Mouse (Mus musculus): ENCODE measurements around the gene Yeats2. TPM values are rescaled to one million over a fixed set of nuclear protein-coding genes. Genes with fewer than 3 reads are reported as not detected.

The Yeats2 gene
- polyA plus RNA-seq, 2 experiments = 3.0 to 7.6 TPM

GRCm38 (mm10) chr16:20199501-20200201 lies 58.8 kb downstream of the Yeats2 start:
- TF ChIP-seq CTCF (IDR thresholded peaks at IDR 0.05; ENCODE audit: low read depth) = no peak
- no peak for TF ChIP-seq EP300 (IDR thresholded peaks at IDR 0.05; ENCODE audit: low read depth)
- Histone ChIP-seq H3K9me3 (ENCODE audit: control insufficient read depth, low read length) (no peaks in the 10 kb centered on the region), H3K4me3 (ENCODE audit: insufficient read depth in 1 of 2, low read depth in 2 of 2, low read length in 2 of 2) (no peak overlapping the region), H3K4me2 (ENCODE audit: low read depth) (no peak overlapping the region), H3K36me3 (replicated peaks; ENCODE audit: control insufficient read depth, insufficient read depth, low read depth) (peaks cover 3% of the 10 kb centered on the region), H3K9ac (replicated peaks) (no peak overlapping the region), H3K4me1 (replicated peaks; ENCODE audit: control insufficient read depth in 2 of 2, insufficient read depth in 2 of 2, low read length in 1 of 2) (no peaks in the 10 kb centered on the region; a peak in 1 of 4 replicates), H3K27ac (no peak overlapping the region), H3K27me3 (ENCODE audit: control insufficient read depth, insufficient read depth, low read length) (no peaks in the 10 kb centered on the region)
- ATAC-seq (ENCODE audit: insufficient read depth) (no peak), DNase-seq (ENCODE audit: low read depth in 3 of 3, low spot score in 3 of 3) (no peak)
- WGBS (ENCODE audit: insufficient replicate concordance) = 61% methylated on average over 5 of the region's 5 CpGs

GRCm38 (mm10) chr16:20213591-20214226 lies 72.8 kb downstream of the Yeats2 start:
- Histone ChIP-seq H3K4me2 (ENCODE audit: low read depth) (no peak overlapping the region), H3K27me3 (ENCODE audit: control insufficient read depth, insufficient read depth, low read length) (no peaks in the 10 kb centered on the region), H3K4me3 (ENCODE audit: insufficient read depth in 1 of 2, low read depth in 2 of 2, low read length in 2 of 2) (no peak overlapping the region), H3K9ac (replicated peaks) (no peak overlapping the region), H3K4me1 (replicated peaks; ENCODE audit: control insufficient read depth in 2 of 2, insufficient read depth in 2 of 2, low read length in 1 of 2) (no peaks in the 10 kb centered on the region), H3K27ac (no peak overlapping the region), H3K36me3 (replicated peaks; ENCODE audit: control insufficient read depth, insufficient read depth, low read depth) (peaks cover 4% of the 10 kb centered on the region), H3K9me3 (ENCODE audit: control insufficient read depth, low read length) (no peaks in the 10 kb centered on the region)
- TF ChIP-seq EP300 (IDR thresholded peaks at IDR 0.05; ENCODE audit: low read depth) = no peak
- TF ChIP-seq CTCF (IDR thresholded peaks at IDR 0.05; ENCODE audit: low read depth) = peak; percentile 77
- ATAC-seq (ENCODE audit: insufficient read depth) (no peak), DNase-seq (ENCODE audit: low read depth in 3 of 3, low spot score in 3 of 3) (peak; percentile 22 to 28 (median 26))
- WGBS (ENCODE audit: insufficient replicate concordance) = 66% methylated on average over 3 of the region's 3 CpGs

GRCm38 (mm10) chr16:20222726-20223125 lies 81.9 kb downstream of the Yeats2 start:
- TF ChIP-seq EP300 (IDR thresholded peaks at IDR 0.05; ENCODE audit: low read depth) (no peak), CTCF (IDR thresholded peaks at IDR 0.05; ENCODE audit: low read depth) (no peak)
- Histone ChIP-seq H3K27me3 (ENCODE audit: control insufficient read depth, insufficient read depth, low read length) (no peaks in the 10 kb centered on the region), H3K4me2 (ENCODE audit: low read depth) (no peak overlapping the region), H3K4me3 (ENCODE audit: insufficient read depth in 1 of 2, low read depth in 2 of 2, low read length in 2 of 2) (no peak overlapping the region), H3K4me1 (replicated peaks; ENCODE audit: control insufficient read depth in 2 of 2, insufficient read depth in 2 of 2, low read length in 1 of 2) (no peaks in the 10 kb centered on the region), H3K9ac (replicated peaks) (no peak overlapping the region), H3K9me3 (ENCODE audit: control insufficient read depth, low read length) (no peaks in the 10 kb centered on the region), H3K27ac (no peak overlapping the region), H3K36me3 (replicated peaks; ENCODE audit: control insufficient read depth, insufficient read depth, low read depth) (peaks cover 24% of the 10 kb centered on the region)
- DNase-seq (ENCODE audit: low read depth in 3 of 3, low spot score in 3 of 3) (no peak), ATAC-seq (ENCODE audit: insufficient read depth) (no peak)
- WGBS (ENCODE audit: insufficient replicate concordance) = 79% methylated on average over 6 of the region's 6 CpGs

- TF ChIP-seq EP300 (IDR thresholded peaks at IDR 0.05; ENCODE audit: low read depth) (no peak), CTCF (IDR thresholded peaks at IDR 0.05; ENCODE audit: low read depth) (no peak)
- Histone ChIP-seq H3K27ac (no peak overlapping the region), H3K9ac (replicated peaks) (no peak overlapping the region), H3K4me3 (ENCODE audit: insufficient read depth in 1 of 2, low read depth in 2 of 2, low read length in 2 of 2) (no peak overlapping the region), H3K27me3 (ENCODE audit: control insufficient read depth, insufficient read depth, low read length) (no peaks in the 10 kb centered on the region), H3K9me3 (ENCODE audit: control insufficient read depth, low read length) (no peaks in the 10 kb centered on the region), H3K4me2 (ENCODE audit: low read depth) (no peak overlapping the region), H3K4me1 (replicated peaks; ENCODE audit: control insufficient read depth in 2 of 2, insufficient read depth in 2 of 2, low read length in 1 of 2) (no peaks in the 10 kb centered on the region), H3K36me3 (replicated peaks; ENCODE audit: control insufficient read depth, insufficient read depth, low read depth) (peaks cover 26% of the 10 kb centered on the region)
- ATAC-seq (ENCODE audit: insufficient read depth) (no peak), DNase-seq (ENCODE audit: low read depth in 3 of 3, low spot score in 3 of 3) (no peak)
- WGBS (ENCODE audit: insufficient replicate concordance) = 72% methylated on average over 4 of the region's 4 CpGs
Observed at GRCm38 (mm10) chr16:20226676-20227075, 85.8 kb downstream of the Yeats2 start.

- DNase-seq (ENCODE audit: low read depth in 3 of 3, low spot score in 3 of 3) = peak in 1 of 3 experiments; percentile 7
- H3K4me1 ChIP-seq (replicated peaks; ENCODE audit: control insufficient read depth in 2 of 2, insufficient read depth in 2 of 2, low read length in 1 of 2) = no peaks in the 10 kb centered on the region
- no peak for ATAC-seq (ENCODE audit: insufficient read depth)
- TF ChIP-seq CTCF (IDR thresholded peaks at IDR 0.05; ENCODE audit: low read depth) = peak; percentile 38; the same call in 1 of the 2 replicates
- no peak for TF ChIP-seq EP300 (IDR thresholded peaks at IDR 0.05; ENCODE audit: low read depth)
- no peak overlapping the region for H3K4me3 ChIP-seq (ENCODE audit: insufficient read depth in 1 of 2, low read depth in 2 of 2, low read length in 2 of 2)
- H3K4me2 ChIP-seq (ENCODE audit: low read depth) = no peak overlapping the region
- WGBS (ENCODE audit: insufficient replicate concordance) = 51% methylated on average over 6 of the region's 6 CpGs
- no peaks in the 10 kb centered on the region for H3K9me3 ChIP-seq (ENCODE audit: control insufficient read depth, low read length)
- H3K27me3 ChIP-seq (ENCODE audit: control insufficient read depth, insufficient read depth, low read length) = no peaks in the 10 kb centered on the region
- H3K9ac ChIP-seq (replicated peaks) = no peak overlapping the region
- H3K27ac ChIP-seq = no peak overlapping the region
- peaks cover 20% of the 10 kb centered on the region for H3K36me3 ChIP-seq (replicated peaks; ENCODE audit: control insufficient read depth, insufficient read depth, low read depth)
Observed at GRCm38 (mm10) chr16:20227504-20227903, 86.6 kb downstream of the Yeats2 start.

All from liver, embryonic 14.5 days (tissue).